Mouse (Mus musculus) 3T3-L1 (cell line): ENCODE measurements at regions not wholly inside any gene's neighbourhood (a gene's known extent, or its start where the extent isn't known, plus 50 kb on each side); places are given as distances from the start of the nearest gene placed in this dataset.

ENCODE experiments used
- DNase-seq: peaks from one replicate; pipeline ENCODE4 v3.0.0-alpha.2; 2015; ENCODE audit warnings: low read depth, low spot score

- DNase-seq, result no peak
Observed at GRCm38 (mm10) chr17:27364899-27365298, 156.3 kb downstream of the Grm4 start.

- no peak for DNase-seq
Observed at GRCm38 (mm10) chr17:27364338-27364737, 156.9 kb downstream of the Grm4 start.

DNA sequence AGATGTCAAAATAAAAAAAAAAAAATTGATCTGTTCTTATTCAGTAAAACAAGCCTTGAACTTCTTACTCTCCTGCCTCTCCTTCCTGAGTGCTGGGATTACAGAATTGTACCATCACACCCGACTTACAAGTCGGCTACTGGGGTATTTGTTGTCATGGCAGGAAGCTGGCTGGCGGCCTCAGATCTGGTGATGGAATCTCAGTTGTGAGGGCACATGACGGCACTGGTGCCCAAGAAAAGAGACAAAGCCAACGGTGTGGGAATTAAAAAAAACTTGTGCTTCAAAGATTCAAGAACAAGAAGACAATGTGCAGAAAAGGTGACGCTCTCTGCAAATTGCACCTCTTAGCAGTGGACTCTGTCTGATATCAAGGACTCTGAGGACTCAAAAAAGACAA is 157.3 kb downstream of the Grm4 start:
- DNase-seq, result no peak

- DNase-seq, result no peak
Observed at GRCm38 (mm10) chr17:27362221-27362620, 158.0 kb upstream of the Lemd2 start.

GRCm38 (mm10) chr17:27361362-27361761 is 157.1 kb upstream of the Lemd2 start:
- DNase-seq, result peak; percentile 20

- peak; percentile 14 for DNase-seq
Observed at GRCm38 (mm10) chr17:27356862-27357261, 152.6 kb upstream of the Lemd2 start.

GRCm38 (mm10) chr17:27355717-27356116 is 151.4 kb upstream of the Lemd2 start:
- DNase-seq, result no peak

- no peak for DNase-seq
Observed at GRCm38 (mm10) chr17:27355056-27355455, 150.8 kb upstream of the Lemd2 start.

- DNase-seq, result no peak
Observed at GRCm38 (mm10) chr17:27349911-27350310, 145.6 kb upstream of the Lemd2 start.

DNA sequence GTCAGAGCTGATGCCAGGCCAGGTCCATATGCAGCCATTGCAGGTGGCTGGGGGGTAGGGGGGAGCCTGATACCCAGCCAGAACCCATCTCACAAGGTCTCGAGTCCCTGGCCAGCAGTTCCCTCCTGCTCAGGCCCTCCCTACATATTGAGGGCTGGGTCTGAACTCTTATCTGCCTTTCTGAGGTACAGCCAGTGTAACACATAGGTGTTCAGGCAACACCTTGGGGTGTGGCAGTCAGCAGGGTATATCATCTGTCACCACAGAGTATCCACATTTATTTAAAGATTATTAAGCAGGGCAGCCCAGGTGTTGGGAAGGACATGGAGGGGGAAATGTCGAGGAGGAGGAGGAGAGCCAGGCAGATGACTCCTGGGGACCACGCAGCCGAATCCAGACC is 145.2 kb upstream of the Lemd2 start:
- no peak for DNase-seq

DNA sequence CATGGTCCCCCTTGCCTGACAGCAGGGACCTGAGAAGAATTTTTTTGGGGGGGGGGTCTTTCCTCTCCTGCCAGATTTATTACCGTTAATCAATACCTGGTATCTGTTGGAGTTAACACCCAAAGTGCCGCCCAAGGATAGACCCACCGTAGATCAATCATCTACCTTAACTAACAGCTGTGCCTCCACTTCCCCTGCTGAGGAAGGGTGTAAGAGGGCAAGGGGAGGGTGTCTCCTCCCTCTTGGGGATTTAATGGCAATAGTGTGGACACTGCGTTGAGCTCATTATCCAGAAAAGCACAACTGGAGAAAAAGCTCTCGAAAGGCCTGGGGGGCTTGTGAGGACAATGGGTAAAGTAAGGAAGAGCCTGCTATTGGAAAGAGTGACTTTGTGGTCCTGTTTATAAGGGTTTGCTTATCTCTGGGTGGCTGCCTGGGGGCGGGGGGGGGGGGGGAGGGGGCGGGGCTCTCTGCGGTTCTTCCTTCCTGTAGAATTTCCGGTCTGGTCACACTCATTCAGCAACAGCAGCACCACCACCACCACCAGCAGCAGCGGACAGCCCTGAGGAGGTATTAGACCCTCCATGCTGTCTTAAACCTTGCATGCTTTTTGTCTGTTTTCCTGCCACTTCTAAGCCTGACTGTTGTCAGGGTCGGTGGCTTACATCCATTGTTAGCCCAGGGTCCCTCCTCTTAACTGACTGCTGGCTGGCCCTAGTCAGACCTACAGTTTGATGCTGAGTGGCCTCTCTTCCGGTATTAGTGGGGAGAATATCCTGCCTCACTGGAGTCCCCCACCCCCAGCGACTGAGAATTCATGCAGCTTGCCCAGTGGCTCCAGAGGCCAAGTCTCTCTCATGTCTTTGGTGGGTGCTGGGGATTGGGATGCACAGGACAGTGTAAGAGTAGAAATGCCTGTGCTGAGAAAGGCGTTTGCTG is 138.0 kb upstream of the Lemd2 start:
- DNase-seq, result no peak

DNA sequence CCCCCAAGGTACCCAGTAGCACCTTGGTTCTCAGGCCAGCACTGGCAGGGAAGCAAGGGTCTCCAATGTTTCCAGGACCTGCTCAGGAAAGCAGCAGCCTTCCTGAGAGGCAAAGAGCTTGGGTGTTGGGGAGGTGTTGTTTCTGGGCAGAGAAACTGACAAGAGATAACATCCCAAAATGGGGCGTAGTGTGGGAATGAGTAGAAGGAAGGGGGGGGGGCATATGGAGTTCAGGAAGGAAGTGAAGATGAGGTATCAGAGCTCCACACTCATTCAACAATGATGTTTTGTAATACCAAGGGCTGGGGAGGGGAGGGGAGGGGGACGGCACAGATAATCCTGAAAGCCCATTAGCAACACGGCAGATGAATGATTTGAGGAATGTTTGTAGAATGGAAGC is 135.6 kb upstream of the Lemd2 start:
- DNase-seq, result no peak

- DNase-seq, result no peak
Observed at GRCm38 (mm10) chr17:27339261-27339660, 135.0 kb upstream of the Lemd2 start.

DNA sequence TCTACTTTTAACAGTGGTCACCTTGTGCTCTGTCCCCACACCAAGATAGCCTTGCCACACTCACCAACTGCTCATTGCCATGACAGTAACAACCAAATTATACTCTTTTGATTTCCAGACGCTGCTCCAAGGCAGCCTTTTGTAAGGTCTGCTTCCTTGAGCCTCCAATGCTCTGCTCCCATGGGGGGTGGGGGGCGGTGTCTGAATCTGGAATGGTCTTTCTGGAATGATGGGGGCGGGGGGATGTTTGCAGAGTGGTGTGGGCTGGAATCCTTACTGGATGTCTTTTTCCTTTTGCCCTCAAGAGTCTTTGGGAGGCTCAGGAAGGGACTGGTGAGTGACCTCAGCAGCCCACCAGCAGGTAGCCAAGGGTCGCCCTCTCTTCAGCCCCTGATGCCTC is 131.4 kb upstream of the Lemd2 start:
- no peak for DNase-seq

DNA sequence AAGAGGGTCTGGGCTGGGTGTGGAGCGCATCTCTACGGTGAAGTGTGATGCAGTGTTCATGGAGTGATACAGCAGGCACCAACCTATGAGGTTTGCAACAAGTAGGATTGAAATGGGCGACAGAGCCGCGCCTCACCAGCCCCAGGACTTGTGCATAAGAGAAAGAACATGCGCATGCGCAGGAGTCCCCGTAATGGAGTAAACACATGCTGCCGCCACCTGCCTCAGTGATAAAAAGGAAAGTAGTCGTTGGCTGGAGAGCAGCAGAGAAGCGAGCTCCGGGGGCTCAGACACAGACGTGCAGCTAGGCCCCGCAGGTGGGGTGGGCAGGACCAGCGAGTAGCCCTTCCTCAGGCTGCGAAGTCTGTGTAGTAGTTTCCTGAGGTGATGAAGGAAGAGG is 129.3 kb upstream of the Lemd2 start:
- no peak for DNase-seq

GRCm38 (mm10) chr17:27333141-27333540 is 128.9 kb upstream of the Lemd2 start:
- no peak for DNase-seq

- DNase-seq, result peak; percentile 26
Observed at GRCm38 (mm10) chr17:27332076-27332475, 127.8 kb upstream of the Lemd2 start.

DNA sequence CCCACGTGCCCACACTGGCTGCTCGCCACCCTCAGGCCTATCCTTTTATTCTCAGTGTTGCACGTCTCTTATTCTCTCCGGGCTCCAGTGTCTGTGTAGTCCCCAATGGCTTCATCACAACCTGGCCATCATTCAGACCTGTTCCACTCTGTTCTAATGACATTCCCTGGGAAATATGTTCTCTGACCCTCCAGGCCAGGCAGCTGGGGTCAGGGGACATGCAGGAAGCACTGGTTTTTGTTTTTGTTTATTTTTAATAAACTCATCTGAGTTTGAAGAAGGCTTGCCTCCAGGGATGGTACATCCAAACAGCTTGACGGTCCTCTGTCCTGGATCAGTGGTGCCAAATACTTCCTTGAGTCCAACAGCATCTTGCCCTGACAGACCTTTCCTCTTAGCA is 127.4 kb upstream of the Lemd2 start:
- no peak for DNase-seq

DNA sequence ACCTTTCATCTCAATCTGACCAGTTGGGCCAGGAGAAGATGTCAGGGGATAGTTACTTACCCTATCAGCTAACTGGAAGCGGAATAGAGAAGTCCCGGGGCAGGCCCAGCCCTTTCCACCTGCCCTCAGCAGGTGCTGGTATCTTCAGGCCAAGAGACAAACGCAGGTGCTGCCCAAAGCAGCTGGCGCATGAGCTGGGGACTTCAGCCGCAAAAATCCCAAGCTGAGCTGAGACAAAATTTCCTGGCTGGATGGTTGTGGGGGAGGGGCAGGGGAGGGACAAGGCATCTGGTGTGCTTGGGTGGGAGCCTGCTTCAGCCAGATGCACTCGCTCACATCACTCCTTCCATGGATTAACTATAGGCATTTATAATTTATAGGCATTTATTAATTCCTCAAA is 125.5 kb upstream of the Lemd2 start:
- no peak for DNase-seq

DNA sequence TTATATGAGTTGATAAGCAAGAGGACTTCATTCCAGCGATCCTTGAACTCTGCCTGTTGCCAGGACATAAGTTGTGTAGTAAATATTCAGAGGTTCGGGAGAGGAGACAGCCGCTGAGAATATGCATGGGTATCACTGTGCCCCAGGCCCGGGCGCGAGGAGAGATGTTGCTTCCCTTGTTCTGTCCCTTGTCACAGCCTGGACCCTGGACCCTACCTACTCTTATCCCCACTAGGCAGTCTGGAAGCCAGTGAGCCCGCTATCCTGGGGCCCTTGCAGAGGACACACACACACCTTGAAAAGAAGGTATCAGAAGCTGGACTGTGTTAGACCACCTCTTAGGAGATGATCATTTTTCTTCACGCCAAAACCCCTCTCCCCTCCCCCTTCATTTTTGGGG is 124.9 kb upstream of the Lemd2 start:
- no peak for DNase-seq

DNA sequence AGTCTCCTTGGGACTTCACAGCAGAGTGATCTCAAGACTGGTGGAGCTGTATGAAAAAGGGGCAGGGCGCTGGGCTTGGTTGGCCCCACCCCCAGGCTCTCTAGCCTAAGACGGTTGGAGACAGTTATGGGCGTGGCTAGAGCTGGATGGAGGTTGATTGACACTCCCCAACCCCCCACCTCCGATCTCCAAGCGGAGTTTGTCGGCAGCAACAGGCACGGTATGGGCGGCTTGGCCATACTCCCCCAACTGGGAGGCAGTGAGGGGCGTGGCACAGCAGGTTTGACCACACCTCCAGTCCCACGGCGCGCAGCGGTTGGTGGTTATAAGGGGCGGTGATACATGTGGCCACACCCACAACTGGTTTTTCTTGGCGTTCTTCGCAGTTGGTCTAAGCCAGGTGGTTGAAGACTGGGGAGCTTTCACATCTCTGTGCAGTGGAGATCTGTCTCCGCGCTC is 120.8 kb upstream of the Lemd2 start:
- no peak for DNase-seq

DNA sequence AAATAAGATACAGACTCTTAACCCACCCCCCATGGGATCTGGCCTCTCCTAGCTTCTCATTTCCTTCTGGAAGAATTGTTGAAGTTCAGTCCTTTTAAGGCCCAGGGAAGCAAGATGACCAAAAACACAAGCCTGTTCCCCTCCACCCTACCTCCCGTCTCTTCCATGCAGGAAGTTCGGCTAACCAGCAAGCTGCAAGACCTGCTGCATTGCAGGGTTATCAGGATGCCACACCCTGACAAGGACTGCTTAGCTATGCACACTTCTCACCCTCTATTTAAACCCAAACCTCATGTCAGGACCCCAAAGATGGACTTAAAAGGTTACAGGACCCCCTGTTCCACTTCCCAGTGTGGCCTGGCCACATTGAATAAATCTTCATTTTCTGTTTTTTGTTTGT is 119.2 kb upstream of the Lemd2 start:
- no peak for DNase-seq

GRCm38 (mm10) chr17:27322891-27323509 is 118.7 kb upstream of the Lemd2 start:
- DNase-seq, result no peak
